ENCODE assay signal across 24 mouse cellular contexts in genomic region chr14:59741752-59742151, GRCm38 (mm10).
DNase-seq lines count a peak whose midpoint lies in the region; ATAC-seq lines count a peak whose summit lies in the region.
"Had no signal": no experiment of that assay in that cellular context is flagged by ENCODE, and none has a peak within 500 bp of the region (broad histone marks: within the 10 kb centered on the region; RNA-seq: fewer than 3 reads in every experiment).

No protein-coding gene starts in this region.

- H3K36me3 ChIP-seq in embryonic facial prominence, embryonic 14.5 days (ENCODE audit: control insufficient read depth, insufficient read depth, low read length) = no peaks in the 10 kb centered on the region
- no peaks in the 10 kb centered on the region for H3K36me3 ChIP-seq in embryonic facial prominence, embryonic 10.5 days (replicated peaks)
- no peaks in the 10 kb centered on the region for H3K36me3 ChIP-seq in embryonic facial prominence, embryonic 15.5 days
- no peaks in the 10 kb centered on the region for H3K36me3 ChIP-seq in limb, embryonic 12.5 days
- H3K36me3 ChIP-seq in intestine, embryonic 16.5 days (ENCODE audit: control insufficient read depth, insufficient read depth, low read length) = no peaks in the 10 kb centered on the region
- H3K36me3 ChIP-seq: embryonic facial prominence, embryonic 12.5 days; forebrain, embryonic 15.5 days; G1E had no signal

- H3K9ac ChIP-seq in embryonic facial prominence, embryonic 14.5 days (ENCODE audit: low read depth, low read length) = no peak overlapping the region
- H3K9ac ChIP-seq in embryonic facial prominence, embryonic 15.5 days = no peak overlapping the region
- H3K9ac ChIP-seq in limb, embryonic 12.5 days (replicated peaks) = no peak overlapping the region
- no peak overlapping the region for H3K9ac ChIP-seq in intestine, embryonic 16.5 days (ENCODE audit: low read depth, low read length)
- H3K9ac ChIP-seq: embryonic facial prominence, embryonic 12.5 days; forebrain, embryonic 13.5 days; forebrain, embryonic 15.5 days; forebrain, postnatal 0 days had no signal

- H3K4me2 ChIP-seq in embryonic facial prominence, embryonic 14.5 days (ENCODE audit: low read depth, low read length) = no peak overlapping the region
- no peak overlapping the region for H3K4me2 ChIP-seq in embryonic facial prominence, embryonic 15.5 days (replicated peaks)
- H3K4me2 ChIP-seq in limb, embryonic 12.5 days = no peak overlapping the region
- H3K4me2 ChIP-seq in intestine, embryonic 16.5 days (ENCODE audit: low read depth, low read length) = no peak overlapping the region
- H3K4me2 ChIP-seq: embryonic facial prominence, embryonic 12.5 days; forebrain, embryonic 13.5 days; forebrain, embryonic 15.5 days had no signal

- no peak overlapping the region for H3K4me3 ChIP-seq in embryonic facial prominence, embryonic 14.5 days (ENCODE audit: low read depth, low read length)
- no peak overlapping the region for H3K4me3 ChIP-seq in embryonic facial prominence, embryonic 10.5 days
- H3K4me3 ChIP-seq in embryonic facial prominence, embryonic 15.5 days (replicated peaks) = no peak overlapping the region
- H3K4me3 ChIP-seq in limb, embryonic 12.5 days (replicated peaks) = no peak overlapping the region
- H3K4me3 ChIP-seq in intestine, embryonic 16.5 days (ENCODE audit: low read length) = no peak overlapping the region
- H3K4me3 ChIP-seq: embryonic facial prominence, embryonic 12.5 days; forebrain, embryonic 13.5 days; forebrain, embryonic 15.5 days had no signal

- no peak for ATAC-seq in embryonic facial prominence, embryonic 14.5 days (ENCODE audit: low read depth)
- peak; percentile 63; the same call in 1 of the 2 replicates for ATAC-seq in embryonic facial prominence, embryonic 15.5 days (ENCODE audit: insufficient number of reproducible peaks, low FRiP score, low TSS enrichment, low read depth)
- no peak for ATAC-seq in limb, embryonic 12.5 days (ENCODE audit: insufficient number of reproducible peaks, insufficient read depth, low FRiP score, low TSS enrichment, low read depth)
- ATAC-seq in intestine, embryonic 16.5 days = no peak
- ATAC-seq: activated CD4-positive, CD25-positive, alpha-beta regulatory T cell, adult 4 months; CD4-positive, CD25-positive, alpha-beta regulatory T cell, adult 4 months; forebrain, embryonic 13.5 days; forebrain, embryonic 15.5 days; forebrain, postnatal 0 days; Patski had no signal

- no peak overlapping the region for H3K27ac ChIP-seq in embryonic facial prominence, embryonic 14.5 days (replicated peaks; ENCODE audit: low read depth, low read length)
- no peak overlapping the region for H3K27ac ChIP-seq in embryonic facial prominence, embryonic 10.5 days (replicated peaks)
- H3K27ac ChIP-seq in embryonic facial prominence, embryonic 15.5 days (replicated peaks) = no peak overlapping the region
- 0 out of 2 replicates have a peak overlapping the region, but pooled peaks have one; percentile 17 for H3K27ac ChIP-seq in limb, embryonic 12.5 days
- H3K27ac ChIP-seq in intestine, embryonic 16.5 days (ENCODE audit: low read length) = no peak overlapping the region
- H3K27ac ChIP-seq: embryonic facial prominence, embryonic 12.5 days; forebrain, embryonic 13.5 days; forebrain, embryonic 15.5 days had no signal

- WGBS in embryonic facial prominence, embryonic 14.5 days = 64% methylated on average over 5 of the region's 5 CpGs
- WGBS in embryonic facial prominence, embryonic 10.5 days = 77% methylated on average over 5 of the region's 5 CpGs
- WGBS in embryonic facial prominence, embryonic 15.5 days = 58% methylated on average over 5 of the region's 5 CpGs
- 63% methylated on average over 5 of the region's 5 CpGs for WGBS in limb, embryonic 12.5 days
- WGBS in intestine, embryonic 16.5 days = 90% methylated on average over 5 of the region's 5 CpGs

- peak; percentile 65 for DNase-seq in embryonic facial prominence, embryonic 14.5 days (ENCODE audit: low spot score)
- no peak for DNase-seq in embryonic facial prominence, embryonic 10.5 days (ENCODE audit: low spot score)
- DNase-seq: adrenal gland, adult 8-10 months; adrenal gland, postnatal 14 days; adrenal gland, postnatal 36 days; B cell, adult 2 months; cerebellum, adult 11-12 months; cerebellum, adult 2 months; cerebellum, adult 9-10 months; cerebellum, postnatal 10 days; cerebellum, postnatal 36 days; embryo, embryonic 11 days; forebrain, postnatal 0 days had no signal

- H3K4me1 ChIP-seq in embryonic facial prominence, embryonic 14.5 days (ENCODE audit: control insufficient read depth, insufficient read depth, low read length) = no peaks in the 10 kb centered on the region
- H3K4me1 ChIP-seq in embryonic facial prominence, embryonic 10.5 days = peaks cover 26% of the 10 kb centered on the region
- H3K4me1 ChIP-seq in embryonic facial prominence, embryonic 15.5 days = peaks cover 3% of the 10 kb centered on the region; the same call in 1 of the 2 replicates
- peaks cover 29% of the 10 kb centered on the region for H3K4me1 ChIP-seq in limb, embryonic 12.5 days (replicated peaks)
- no peaks in the 10 kb centered on the region for H3K4me1 ChIP-seq in intestine, embryonic 16.5 days (ENCODE audit: control insufficient read depth, insufficient read depth, low read length)

- H3K27me3 ChIP-seq in embryonic facial prominence, embryonic 14.5 days (replicated peaks; ENCODE audit: control insufficient read depth, insufficient read depth, low read length) = no peaks in the 10 kb centered on the region
- H3K27me3 ChIP-seq in embryonic facial prominence, embryonic 10.5 days (replicated peaks; ENCODE audit: low read depth, poor library complexity, severe bottlenecking) = peaks cover 74% of the 10 kb centered on the region
- no peaks in the 10 kb centered on the region for H3K27me3 ChIP-seq in embryonic facial prominence, embryonic 15.5 days
- H3K27me3 ChIP-seq in limb, embryonic 12.5 days = 0 out of 2 replicates have a peak, but pooled peaks cover 7% of the 10 kb centered on the region
- H3K27me3 ChIP-seq in intestine, embryonic 16.5 days (replicated peaks; ENCODE audit: control insufficient read depth, insufficient read depth, low read length) = no peaks in the 10 kb centered on the region
- H3K27me3 ChIP-seq: CH12.LX; embryonic facial prominence, embryonic 12.5 days; forebrain, embryonic 15.5 days had no signal

- H3K9me3 ChIP-seq in embryonic facial prominence, embryonic 14.5 days (ENCODE audit: control insufficient read depth, low read length) = no peaks in the 10 kb centered on the region
- H3K9me3 ChIP-seq in embryonic facial prominence, embryonic 10.5 days = no peaks in the 10 kb centered on the region
- H3K9me3 ChIP-seq in embryonic facial prominence, embryonic 15.5 days (replicated peaks) = no peaks in the 10 kb centered on the region
- H3K9me3 ChIP-seq in limb, embryonic 12.5 days = no peaks in the 10 kb centered on the region
- no peaks in the 10 kb centered on the region for H3K9me3 ChIP-seq in intestine, embryonic 16.5 days (ENCODE audit: control insufficient read depth, low read length)
- H3K9me3 ChIP-seq: embryonic facial prominence, embryonic 12.5 days; forebrain, embryonic 13.5 days; forebrain, embryonic 15.5 days had no signal
